Mouse (Mus musculus): ENCODE data around the gene St3gal4.
A peak's percentile ranks its signal among the peaks of the same experiment; 100 is the strongest.

Gene St3gal4

DNA sequence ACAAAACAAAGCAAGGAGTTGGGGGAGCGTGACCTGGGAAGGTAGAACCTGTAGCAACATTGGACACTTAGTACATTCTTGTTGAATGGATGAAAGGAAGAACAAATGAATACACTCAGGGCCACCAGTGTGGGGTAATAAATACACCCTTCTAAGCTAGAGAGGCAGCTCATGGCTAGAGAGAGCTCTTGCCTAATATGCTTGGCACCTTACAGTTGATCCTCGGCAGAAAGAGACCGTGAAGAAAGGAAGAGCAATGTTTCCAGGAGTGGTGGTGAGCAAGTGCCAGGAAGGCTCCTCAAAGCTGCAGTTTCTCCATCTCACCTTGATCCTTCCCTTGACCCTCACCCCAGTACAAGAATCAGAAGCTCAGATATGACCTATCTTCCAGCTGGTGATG, 9.5 kb upstream of the St3gal4 start:
- DNase-seq: no peak

DNA sequence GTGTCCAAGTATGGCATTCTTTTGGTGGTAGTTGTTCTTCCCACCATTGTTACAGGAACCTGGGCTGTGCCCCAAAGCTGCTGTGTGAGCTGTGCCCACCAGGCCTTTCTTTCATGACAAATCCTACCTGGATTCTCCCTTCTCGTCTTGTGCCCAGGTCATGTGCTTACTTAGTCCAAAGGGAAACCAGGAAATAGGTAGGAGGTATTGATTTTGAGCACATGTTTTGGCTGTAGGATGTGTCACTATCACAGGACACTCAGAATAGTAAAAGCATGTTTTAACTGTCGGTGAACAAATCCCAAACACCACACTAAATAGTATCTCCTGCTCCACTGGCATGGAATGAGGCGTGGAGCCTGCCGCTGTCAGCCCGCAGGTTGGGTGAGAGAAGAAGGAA, 8.5 kb upstream of the St3gal4 start:
- no peak for DNase-seq

DNA sequence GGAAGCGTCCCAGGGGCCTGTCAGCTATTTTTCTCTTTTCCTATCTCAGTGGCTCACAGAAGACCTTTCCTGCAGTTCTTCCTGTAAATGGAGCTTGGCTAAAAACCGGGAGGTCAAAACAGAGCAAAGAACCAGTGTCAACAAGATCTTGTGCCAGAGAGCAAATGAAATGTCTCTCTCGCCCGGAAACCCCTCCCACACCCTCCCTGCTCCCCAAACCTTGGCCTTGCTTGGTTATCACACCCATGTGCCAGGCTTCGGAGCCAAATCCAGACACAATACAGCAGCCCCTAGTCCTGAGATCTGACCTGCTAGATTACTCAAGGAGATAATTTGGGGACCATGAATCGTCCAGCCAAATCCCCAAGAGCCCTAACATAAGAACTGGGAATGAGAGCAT, 8.1 kb upstream of the St3gal4 start:
- DNase-seq: no peak

DNA sequence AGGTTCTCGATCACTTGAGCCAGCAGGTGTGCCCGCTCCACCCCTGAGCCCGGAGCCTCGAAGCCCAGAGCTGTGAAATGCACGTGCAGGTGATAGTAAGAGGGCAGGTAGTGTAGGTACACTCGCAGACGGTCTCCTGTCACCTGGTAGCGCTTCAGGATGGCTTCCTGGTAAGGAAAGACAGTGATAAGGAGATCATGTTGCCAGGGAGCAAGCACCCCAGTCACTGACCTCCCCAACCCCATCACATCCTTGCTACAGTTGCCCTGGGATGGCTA, 5.5 kb upstream of the St3gal4 start:
- DNase-seq: no peak

DNA sequence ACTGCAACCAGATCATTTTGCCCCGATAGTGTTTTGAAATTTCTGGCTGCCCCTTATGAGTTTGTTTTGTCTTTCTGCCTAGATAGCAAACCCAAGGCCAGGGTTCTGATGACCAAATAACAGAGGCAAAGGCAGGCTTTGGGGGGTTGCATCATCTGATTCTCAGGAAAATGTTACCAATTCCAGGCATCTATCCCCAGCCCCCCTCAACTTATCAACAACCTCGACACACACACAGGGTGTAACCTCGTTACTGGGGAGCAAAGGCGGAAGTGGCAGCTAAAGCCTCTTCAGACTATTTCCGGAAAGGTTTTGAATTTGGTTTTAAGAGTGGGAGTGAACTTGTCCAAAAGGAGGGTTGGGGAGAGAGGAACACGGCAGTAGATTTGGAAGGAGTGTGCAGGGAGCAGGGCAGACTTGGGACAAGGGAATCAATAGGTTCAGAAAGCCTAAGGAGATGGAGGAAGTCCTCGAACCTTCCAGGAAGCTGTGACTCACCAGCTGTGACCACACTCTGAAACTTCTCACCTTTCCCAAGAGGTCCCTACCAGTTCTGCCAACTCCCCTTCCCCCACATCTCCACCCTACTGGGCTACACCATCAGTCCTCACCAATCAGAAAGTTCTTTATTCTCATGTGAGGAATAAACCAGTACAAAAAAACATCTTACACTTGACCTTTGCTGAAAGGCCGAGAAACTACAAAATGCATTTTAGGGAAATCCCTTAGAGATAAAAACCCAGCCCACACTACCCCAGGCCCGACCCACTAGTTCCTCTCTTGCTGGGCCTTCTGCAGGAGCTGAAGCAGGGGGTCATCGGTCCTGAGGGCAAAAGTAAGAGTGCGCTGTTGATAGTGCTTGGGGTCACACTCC, 5.0 kb upstream of the St3gal4 start:
- DNase-seq: no peak

DNA sequence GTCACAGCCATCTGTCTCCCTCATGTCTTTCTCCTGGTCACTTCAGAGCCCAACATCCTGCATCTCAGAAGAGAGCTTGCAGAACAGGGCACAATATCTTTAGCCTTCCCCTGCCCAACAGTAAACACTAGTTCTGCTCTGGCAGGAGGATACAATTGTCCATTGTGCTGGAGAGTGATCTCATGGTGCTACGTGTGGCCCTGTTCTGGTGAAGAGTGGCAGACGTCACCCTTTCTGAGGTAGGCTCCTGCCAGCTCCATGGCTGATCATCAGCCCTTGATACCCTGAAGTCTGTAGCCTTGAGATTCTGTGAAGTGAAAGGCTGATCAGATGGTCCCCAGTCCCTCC, 4.4 kb upstream of the St3gal4 start:
- DNase-seq: no peak

DNA sequence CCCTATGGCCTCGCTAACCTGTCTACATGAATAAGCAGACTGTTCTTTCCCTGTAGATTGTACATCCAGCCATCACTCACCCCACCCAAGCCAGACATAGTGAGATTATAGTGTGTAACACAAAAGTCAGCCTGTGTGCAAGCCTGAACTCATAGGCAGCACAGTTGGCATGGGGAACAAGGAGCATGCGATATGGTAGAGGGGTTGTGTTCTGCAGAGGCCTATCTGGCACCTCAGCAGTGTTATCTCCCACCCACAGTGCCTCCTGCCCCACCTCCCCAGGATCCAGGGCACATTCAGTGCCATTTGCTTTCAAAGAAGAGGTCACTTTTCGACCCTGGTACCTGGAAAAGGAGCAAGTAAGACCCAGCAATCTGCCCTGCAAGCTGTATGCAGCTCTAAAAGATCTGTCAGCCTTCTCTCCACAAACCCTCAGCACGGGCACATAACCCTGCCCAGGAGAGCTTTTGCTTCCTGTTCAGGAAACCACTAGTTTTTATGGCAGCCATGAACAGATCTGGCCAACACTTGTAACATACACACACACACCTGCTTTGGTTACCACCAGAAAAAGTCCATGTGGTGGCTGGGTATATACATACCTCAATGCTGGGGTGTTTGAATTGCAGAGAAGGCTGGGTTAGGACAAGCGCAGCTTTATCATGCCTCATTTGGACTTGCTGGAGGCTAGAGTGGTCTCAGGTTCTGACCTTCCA, 3.6 kb upstream of the St3gal4 start:
- no peak for DNase-seq

DNA sequence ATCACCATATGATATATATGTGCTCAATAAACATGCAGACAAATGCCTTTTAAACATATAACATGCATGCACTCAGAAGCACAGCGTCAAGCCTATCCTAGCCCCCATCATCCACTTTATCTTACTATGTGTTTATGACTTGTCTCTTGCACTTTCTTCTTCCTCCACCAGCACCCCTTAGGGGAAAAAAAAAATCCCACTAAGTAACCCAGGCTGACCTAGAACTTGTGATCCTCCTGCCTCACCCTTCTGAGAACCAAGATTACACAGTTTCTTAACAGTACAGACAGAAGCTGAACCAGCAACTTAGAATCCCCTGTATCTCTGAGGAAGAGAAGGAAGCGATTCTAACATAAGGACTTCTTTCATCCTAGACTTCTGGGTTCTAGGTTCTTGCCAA, 505 bp downstream of the St3gal4 start:
- no peak for DNase-seq

DNA sequence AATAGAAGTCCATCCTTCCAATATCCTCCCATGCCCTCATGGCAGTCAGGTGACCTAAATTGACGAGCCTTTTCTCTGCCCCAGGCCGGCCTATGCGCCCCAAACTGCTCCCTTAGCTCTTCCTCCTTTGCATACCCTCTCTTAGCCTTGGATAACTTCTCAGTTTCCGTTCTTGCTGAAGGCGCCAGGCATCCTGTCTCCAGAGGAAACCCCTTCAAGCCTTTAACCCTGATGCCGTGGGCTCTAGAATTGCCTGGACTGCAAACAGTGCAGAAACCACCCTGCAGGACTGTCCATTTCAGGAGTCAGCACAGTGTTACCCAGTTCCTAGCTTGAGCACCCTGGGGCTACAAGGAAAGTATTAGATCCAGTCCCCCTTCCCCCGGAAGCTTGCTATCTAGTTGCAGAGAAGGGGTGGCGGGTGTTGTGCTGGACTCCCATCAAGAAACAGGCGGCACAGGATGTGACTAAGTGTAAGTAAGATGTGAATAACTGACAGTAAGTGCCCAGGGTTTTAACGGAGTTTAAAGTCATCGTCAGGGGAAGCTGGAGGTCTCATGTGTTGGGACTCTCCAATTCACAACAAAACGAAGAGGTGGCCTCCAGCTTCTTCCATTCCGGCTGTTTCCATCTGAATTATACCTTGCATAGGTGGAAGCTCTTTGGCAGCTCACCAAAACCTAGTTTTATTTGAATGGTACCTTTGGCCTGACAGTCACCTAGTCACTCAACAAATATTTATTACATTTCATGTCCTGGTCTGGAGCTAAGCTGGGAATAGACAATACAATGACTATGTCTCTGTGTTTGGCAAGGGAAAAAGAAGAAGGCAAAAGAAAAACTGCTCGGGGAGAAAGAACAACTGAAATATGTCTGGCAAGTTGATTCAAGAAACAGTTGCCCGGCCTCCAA, 1.4 kb downstream of the St3gal4 start:
- DNase-seq: peak in 1 of 2 experiments; percentile 40

DNA sequence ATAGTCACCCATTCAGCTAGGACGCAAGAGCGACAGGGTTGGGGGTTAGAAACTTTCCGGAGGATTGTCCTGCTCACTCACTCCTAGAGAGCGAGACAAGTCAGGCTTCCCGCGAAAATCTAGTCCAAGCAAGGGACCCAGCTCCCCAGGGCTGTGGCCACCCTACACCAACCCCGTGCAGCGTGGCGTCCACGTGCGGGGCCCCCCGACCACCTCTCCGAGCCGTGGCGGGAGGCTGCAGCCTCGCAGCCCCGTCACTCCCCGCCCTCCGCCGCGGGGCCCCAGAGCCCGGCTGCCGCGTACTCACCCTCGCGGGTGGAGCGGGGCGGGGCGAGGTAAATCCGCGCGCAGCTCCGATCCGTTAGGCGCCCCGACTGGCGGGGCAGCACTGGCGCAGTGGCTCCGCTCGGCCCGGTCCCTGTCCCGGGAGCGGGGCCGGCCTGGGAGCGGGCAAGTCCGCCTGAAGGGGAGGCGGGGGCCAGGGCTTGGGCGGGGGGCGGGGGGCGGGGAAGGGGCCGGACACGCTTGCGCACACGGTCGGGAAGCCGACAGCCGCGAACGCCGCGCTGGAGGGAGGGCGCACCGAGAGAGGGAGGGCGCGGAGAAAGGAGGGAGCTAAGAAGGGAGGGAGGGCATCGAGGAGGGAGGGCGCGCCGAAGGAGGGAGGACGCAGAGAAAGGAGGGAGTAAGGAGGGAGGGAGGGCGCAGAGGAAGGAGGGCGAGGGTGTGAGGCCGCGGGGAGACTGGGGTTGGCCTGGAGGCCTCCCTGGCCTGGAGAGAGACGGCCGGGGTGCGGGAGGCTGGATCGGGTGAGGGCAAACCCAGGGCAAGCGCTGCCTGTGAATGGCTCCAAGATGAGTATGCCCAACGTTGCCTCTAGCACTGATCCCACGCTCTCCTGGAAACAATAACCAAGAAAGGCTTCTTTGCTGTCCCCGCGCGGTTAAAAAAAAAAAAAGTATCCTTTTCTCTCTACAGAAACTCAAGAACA, 2.4 kb downstream of the St3gal4 start:
- DNase-seq: peak; percentile 79 to 80

DNA sequence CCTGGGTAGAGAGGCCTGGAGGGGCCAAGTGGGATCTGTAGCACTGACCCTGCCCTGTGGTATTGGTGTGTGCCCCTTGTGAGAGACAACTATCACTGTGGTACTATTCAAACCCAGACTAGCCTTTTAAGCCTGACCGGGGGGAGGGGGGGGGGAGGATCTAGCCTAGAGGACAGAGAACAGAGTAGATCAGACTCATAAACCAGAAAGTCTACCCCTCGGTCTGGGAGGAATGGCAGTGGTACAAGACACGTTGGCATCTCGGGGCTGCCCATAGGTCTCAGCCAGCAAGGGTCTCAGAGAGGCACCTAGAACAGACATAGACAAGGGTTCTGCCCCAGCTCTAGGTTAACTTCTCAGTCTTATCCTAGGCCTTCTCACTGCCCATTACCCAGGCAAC, 3.3 kb downstream of the St3gal4 start:
- DNase-seq: no peak

DNA sequence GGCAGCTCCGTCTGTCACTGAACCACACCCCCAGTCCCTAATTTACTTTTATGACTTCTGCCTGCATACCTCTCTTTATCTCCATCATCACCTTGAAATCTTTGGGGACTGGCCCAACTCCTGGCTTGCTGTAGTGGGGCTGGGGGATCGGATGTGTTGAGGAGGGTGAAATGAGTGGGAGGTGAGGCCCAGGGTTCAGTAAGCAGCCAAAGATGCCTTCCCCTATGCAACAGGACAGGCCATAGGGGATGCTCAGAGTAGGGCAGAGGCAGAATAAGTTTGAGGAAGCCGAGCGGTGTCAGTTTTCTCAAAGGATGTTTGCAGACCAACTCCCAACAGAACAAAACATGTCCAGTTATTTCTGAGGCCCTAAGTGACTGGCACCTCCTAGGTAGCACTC, 3.8 kb downstream of the St3gal4 start:
- DNase-seq: no peak

DNA sequence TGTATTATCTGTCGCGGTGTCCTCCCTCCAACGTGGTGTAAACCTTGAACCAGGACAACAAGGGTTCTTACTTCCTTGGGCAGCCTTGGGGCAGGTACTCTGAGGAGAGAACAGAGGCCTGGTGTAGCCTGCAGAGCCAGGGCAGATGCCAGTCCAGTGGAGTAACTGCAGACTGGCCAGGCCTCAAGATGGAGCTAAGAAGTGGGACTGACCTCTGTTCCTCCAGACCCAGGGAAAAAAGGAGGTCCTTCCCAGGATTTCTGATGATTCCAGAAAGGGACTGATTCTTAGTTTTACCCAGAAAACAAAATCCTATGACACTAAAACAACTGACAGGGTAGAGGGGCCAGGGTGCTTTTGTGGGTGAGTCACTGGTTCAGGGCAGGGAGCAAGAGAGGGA, 4.8 kb downstream of the St3gal4 start:
- no peak for DNase-seq

DNA sequence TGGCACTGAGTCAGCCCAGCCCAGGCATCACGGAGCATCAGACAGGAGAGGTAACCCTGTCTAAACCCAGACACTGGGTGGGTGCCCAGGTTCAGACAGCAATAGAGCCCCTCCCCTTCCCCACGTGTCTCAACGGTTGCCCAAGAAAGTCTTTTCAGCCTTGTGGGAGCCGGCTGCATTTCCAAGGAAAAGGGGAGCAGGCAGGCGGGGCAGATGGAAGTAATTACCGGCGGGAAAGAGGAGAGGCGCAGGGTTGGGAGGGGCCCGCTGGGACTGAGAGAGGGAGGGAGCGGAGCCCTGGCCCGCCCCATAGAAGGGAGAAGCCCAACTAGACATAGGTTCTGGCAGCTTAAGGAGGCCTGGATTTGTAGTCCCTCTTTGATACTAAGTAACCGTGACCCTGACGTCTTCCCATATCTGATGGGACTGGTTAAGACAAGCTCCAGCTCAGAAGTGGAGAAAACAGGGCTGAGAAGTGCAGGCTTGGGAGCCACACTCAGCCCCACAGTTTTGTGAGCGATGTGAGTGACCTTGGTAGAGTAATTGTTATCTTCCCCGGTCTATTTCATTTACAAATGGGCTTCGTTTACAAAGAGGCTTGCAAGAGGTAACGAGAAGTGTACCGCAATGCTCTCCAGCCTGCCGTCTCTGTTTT, 7.0 kb downstream of the St3gal4 start:
- DNase-seq: peak in 1 of 2 experiments; percentile 39

DNA sequence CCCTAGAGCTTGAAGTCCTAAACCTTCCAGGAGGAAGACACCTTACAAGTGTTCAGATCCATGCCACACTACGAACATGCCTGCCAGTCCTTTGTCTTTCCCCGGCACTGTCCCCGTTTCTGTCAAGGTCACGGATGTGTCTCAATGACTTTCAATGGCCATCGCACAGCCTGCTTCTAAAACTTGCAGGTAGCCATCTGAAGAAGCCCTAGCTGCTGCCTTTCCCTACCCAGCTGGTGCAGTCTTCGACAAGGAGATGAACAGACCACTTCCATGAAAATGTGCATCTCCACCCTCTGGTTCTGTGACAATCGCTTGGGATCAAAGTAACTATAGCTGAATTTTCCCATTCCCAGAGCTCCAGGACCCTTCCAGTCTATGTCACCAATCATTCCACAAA, 7.6 kb downstream of the St3gal4 start:
- DNase-seq: no peak

DNA sequence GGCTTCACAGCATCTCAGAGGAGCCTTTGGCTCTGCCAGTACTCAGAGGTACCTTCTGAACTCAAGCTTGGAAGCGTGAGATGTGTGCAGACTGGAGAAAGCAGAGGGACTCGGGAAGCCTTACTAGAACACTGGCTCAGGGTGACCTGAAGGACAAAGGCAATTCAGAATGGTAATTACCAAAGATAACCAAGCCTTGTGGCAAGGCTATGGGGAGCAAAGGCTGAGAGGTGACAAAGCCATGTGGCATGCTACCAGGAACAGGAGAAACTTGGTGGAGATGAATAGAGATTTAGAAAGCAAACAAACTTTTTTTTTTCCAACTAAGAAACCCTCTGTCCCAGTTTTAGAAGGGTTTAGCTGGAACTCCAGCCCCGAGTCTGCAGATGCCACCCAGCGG, 8.5 kb downstream of the St3gal4 start:
- no peak for DNase-seq

DNA sequence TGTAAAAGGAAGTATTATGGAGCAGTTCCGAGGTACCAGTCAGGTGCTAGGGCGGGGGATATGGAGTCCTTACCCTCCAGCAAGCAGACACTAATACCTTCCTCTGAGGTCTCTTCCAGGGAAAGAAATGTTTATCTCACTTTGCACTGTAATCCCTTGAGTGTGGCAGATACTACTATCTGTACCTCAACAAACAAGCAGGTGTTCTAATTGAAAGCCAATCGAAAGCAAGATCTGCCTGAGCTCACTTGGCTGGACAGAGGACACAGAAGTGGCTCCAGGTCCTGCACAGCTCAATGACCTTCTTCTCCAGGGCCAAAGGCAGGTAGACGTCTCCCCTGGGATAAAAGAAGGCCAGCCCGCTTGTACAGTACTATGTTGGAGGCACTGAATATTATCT, 9.0 kb downstream of the St3gal4 start:
- no peak for DNase-seq

DNA sequence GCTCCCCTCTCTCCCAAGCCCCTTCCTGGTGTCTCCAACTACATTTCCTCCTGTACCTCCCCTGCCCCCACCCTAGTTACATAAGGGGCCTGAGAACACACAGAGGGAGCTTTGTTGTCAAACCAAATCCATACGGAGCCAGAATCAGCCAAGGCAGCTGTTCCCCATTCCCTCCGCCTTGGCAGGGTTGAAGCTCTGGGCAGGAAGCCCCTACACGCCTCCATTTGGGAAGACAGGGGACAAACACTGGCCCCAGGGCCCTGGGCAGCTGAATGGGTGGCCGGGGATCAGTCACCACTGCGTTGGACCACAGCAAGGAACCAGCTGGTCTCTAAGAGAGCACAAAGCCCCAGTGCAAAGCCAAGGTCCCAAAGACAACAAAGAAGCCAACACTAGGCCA, 10.2 kb downstream of the St3gal4 start:
- peak; percentile 66 to 71 for DNase-seq

DNA sequence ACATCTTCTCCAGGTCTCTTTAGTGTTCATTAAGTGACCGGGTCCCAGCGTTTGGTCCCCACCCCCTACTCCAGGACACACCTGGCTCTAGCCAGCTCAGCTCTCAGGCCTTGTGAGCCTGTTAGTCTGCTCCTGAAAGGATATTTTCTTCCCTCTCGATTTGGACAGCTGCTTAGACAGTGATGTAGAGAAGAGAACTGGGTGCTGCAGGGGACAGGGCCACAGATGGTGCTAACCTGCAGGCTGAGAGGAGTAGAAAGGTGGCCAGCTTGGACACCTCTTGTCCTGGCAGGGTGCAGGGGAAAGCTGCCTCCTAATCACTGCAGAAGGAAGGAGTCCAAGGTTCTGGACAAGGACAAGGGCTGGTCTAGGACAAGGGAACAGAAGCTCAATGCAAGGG, 11.0 kb downstream of the St3gal4 start:
- DNase-seq: no peak

DNA sequence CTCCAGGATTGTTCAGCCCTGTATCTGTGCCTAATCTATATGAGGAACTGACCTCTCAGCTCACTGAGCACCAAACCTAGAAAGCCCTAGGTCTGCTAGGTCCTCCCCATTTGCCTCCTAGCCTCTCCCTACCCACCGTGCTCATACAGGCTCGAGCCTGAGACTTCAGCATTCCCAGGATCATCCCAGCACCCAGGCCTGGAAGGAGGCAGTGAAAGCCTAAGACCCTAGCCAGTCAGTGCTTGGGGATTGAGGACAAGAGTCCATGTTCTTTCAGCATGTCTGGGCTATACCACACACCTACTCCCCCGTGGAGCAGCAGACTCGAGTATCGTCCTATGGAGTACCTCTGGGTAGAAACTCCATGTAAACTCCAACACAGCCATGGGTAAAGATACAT, 11.7 kb downstream of the St3gal4 start:
- no peak for DNase-seq
